Mouse (Mus musculus): ENCODE results near the gene Fpr2. TPM values are rescaled to one million over a fixed set of nuclear protein-coding genes. Genes with fewer than 3 reads are reported as not detected.
A peak's percentile ranks its signal among the peaks of the same experiment; 100 is the strongest.
"Not testable (repeated sequence)": the region's sequence is repeated elsewhere in the genome, so short reads cannot be mapped to it uniquely, and the experiment has no call there.

The Fpr2 gene
- polyA plus RNA-seq, 1 experiment from 2014 or later, result not detected

GRCm38 (mm10) chr17:17896039-17896438 is 8.4 kb downstream of the Fpr2 start:
- H3K27me3 ChIP-seq, result no peaks in the 10 kb centered on the region
- no peak overlapping the region for H3K4me3 ChIP-seq
- WGBS, result 4% methylated on average over 4 of the region's 4 CpGs
- H3K9ac ChIP-seq, result no peak overlapping the region
- no peaks in the 10 kb centered on the region for H3K9me3 ChIP-seq
- no peaks in the 10 kb centered on the region for H3K4me1 ChIP-seq (replicated peaks)
- no peak overlapping the region for H3K4me2 ChIP-seq
- no peaks in the 10 kb centered on the region for H3K36me3 ChIP-seq
- no peak for ATAC-seq (ENCODE audit: low FRiP score)
- H3K27ac ChIP-seq, result no peak overlapping the region

GRCm38 (mm10) chr17:17899268-17899667 is 11.6 kb downstream of the Fpr2 start:
- Histone ChIP-seq H3K36me3 (no peaks in the 10 kb centered on the region), H3K9ac (no peak overlapping the region), H3K27me3 (no peaks in the 10 kb centered on the region), H3K4me2 (no peak overlapping the region), H3K27ac (no peak overlapping the region), H3K4me1 (replicated peaks) (no peaks in the 10 kb centered on the region), H3K9me3 (no peaks in the 10 kb centered on the region), H3K4me3 (no peak overlapping the region)
- WGBS, result 80% methylated on average over 2 of the region's 2 CpGs
- no peak for ATAC-seq (ENCODE audit: low FRiP score)

- Histone ChIP-seq H3K27me3 (no peaks in the 10 kb centered on the region), H3K27ac (no peak overlapping the region), H3K9ac (no peak overlapping the region), H3K4me1 (replicated peaks) (no peaks in the 10 kb centered on the region), H3K9me3 (no peaks in the 10 kb centered on the region), H3K4me3 (no peak overlapping the region), H3K4me2 (no peak overlapping the region), H3K36me3 (no peaks in the 10 kb centered on the region)
- 97% methylated on average over 1 of the region's 1 CpGs for WGBS
- no peak for ATAC-seq (ENCODE audit: low FRiP score)
Measured at GRCm38 (mm10) chr17:17900768-17901167, 13.1 kb downstream of the Fpr2 start.

- Histone ChIP-seq H3K4me3 (peak overlapping the region; percentile 50), H3K9me3 (no peaks in the 10 kb centered on the region), H3K27ac (peak overlapping the region; percentile 78), H3K4me2 (peak overlapping the region; percentile 58), H3K27me3 (0 out of 2 replicates have a peak, but pooled peaks cover 3% of the 10 kb centered on the region), H3K9ac (peak overlapping the region; percentile 77), H3K36me3 (no peaks in the 10 kb centered on the region), H3K4me1 (replicated peaks) (no peaks in the 10 kb centered on the region)
- 25% methylated on average over 51 of the region's 51 CpGs for WGBS
- ATAC-seq (ENCODE audit: low FRiP score), result peak; percentile 100
Measured at GRCm38 (mm10) chr17:17909636-17910421, 22.2 kb downstream of the Fpr2 start.

GRCm38 (mm10) chr17:17912618-17913017 is 25.0 kb downstream of the Fpr2 start:
- not testable (repeated sequence) for ATAC-seq (ENCODE audit: low FRiP score); H3K4me1 ChIP-seq (replicated peaks); H3K4me3 ChIP-seq; H3K27ac ChIP-seq; H3K9me3 ChIP-seq; H3K4me2 ChIP-seq; H3K36me3 ChIP-seq; H3K27me3 ChIP-seq; H3K9ac ChIP-seq
- 90% methylated on average over 8 of the region's 8 CpGs for WGBS

GRCm38 (mm10) chr17:17917376-17917775 is 29.8 kb downstream of the Fpr2 start:
- 90% methylated on average over 1 of the region's 1 CpGs for WGBS
- Histone ChIP-seq H3K9me3 (no peaks in the 10 kb centered on the region), H3K27me3 (no peaks in the 10 kb centered on the region), H3K4me1 (replicated peaks) (no peaks in the 10 kb centered on the region), H3K27ac (no peak overlapping the region), H3K4me2 (no peak overlapping the region), H3K4me3 (no peak overlapping the region), H3K9ac (no peak overlapping the region), H3K36me3 (no peaks in the 10 kb centered on the region)
- no peak for ATAC-seq (ENCODE audit: low FRiP score)

GRCm38 (mm10) chr17:17917782-17918181 is 30.2 kb downstream of the Fpr2 start:
- Histone ChIP-seq H3K9ac (no peak overlapping the region), H3K9me3 (no peaks in the 10 kb centered on the region), H3K4me2 (no peak overlapping the region), H3K36me3 (no peaks in the 10 kb centered on the region), H3K4me1 (replicated peaks) (no peaks in the 10 kb centered on the region), H3K27ac (no peak overlapping the region), H3K4me3 (no peak overlapping the region), H3K27me3 (no peaks in the 10 kb centered on the region)
- ATAC-seq (ENCODE audit: low FRiP score), result no peak

Other genes with a start within 250 kb of the Fpr2 start
- not detected in 2 replicates for gene Vmn2r90, start 184.1 kb upstream of the Fpr2 start, polyA plus RNA-seq (2015; fragmentation: Nextera tagmentation; extraction: Ambion mirVana)
- 34.0 and 38.5 TPM in 2 replicates for gene Spaca6, start 60.7 kb upstream of the Fpr2 start, polyA plus RNA-seq (2015; fragmentation: Nextera tagmentation; extraction: Ambion mirVana)
- 1.1 and 1.2 TPM in 2 replicates for gene Has1, start 32.6 kb upstream of the Fpr2 start, polyA plus RNA-seq (2015; fragmentation: Nextera tagmentation; extraction: Ambion mirVana)
- gene Fpr1, start 3.9 kb upstream of the Fpr2 start, polyA plus RNA-seq (2015; fragmentation: Nextera tagmentation; extraction: Ambion mirVana), result not detected in 2 replicates
- gene Fpr3, start within 50 bp of the Fpr2 start, polyA plus RNA-seq (2015; fragmentation: Nextera tagmentation; extraction: Ambion mirVana), result not detected in 2 replicates
- gene Fpr-rs4, start 133.9 kb downstream of the Fpr2 start, polyA plus RNA-seq (2015; fragmentation: Nextera tagmentation; extraction: Ambion mirVana), result not detected in 2 replicates
- 0.03 TPM in 1 of 2 replicates, not detected in the other for gene Vmn2r124, start 161.6 kb downstream of the Fpr2 start, polyA plus RNA-seq (2015; fragmentation: Nextera tagmentation; extraction: Ambion mirVana)
- not detected in 2 replicates for gene Vmn2r91, start 197.2 kb downstream of the Fpr2 start, polyA plus RNA-seq (2015; fragmentation: Nextera tagmentation; extraction: Ambion mirVana)

Measured in hindbrain, embryonic 13.5 days (tissue).